Comparison of ENCODE assay signal across 18 mouse cellular contexts in the genomic region with DNA sequence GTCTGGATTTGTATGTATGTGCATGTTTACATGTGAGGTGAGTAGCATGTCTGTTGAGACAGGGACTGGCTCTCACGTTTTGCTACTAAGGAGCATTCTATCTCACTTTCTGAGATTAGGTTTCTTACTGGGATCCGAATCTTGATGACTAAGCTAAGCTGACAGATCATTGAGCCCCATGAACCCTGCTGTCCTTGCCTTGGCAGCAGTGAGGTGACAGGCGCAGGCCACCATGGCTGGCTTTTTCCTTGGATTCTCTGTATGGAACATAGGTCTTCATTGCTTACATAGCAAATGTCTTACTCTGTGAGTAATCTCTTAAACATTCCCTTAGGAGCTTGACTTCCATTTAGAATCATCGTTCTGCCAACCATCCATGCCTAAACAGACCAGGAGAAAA.
"Had no signal": no experiment of that assay in that cellular context is flagged by ENCODE, and none has a peak within 500 bp of the region (broad histone marks: within the 10 kb centered on the region; RNA-seq: fewer than 3 reads in every experiment).

No protein-coding gene starts in this region.

- H3K36me3 ChIP-seq: lung, embryonic 15.5 days; midbrain, embryonic 13.5 days; midbrain, embryonic 15.5 days; neural tube, embryonic 12.5 days; stomach, embryonic 15.5 days had no signal

- H3K4me1 ChIP-seq: lung, embryonic 15.5 days; megakaryocyte, embryonic 14.5 days; midbrain, embryonic 13.5 days; midbrain, embryonic 15.5 days; neural tube, embryonic 12.5 days; stomach, embryonic 15.5 days had no signal

- DNase-seq: liver, postnatal 0 days; lung, adult 2 months; lung, postnatal 14 days; lung, postnatal 36 days; right cerebral cortex, postnatal 14 days; thymus, adult 2 months; thymus, postnatal 25 days; thymus, postnatal 4 days had no signal

- H3K9me3 ChIP-seq: lung, embryonic 15.5 days; megakaryocyte, embryonic 14.5 days; midbrain, embryonic 13.5 days; midbrain, embryonic 15.5 days; neural tube, embryonic 12.5 days; stomach, embryonic 15.5 days had no signal

- ATAC-seq: liver, postnatal 0 days; lung, postnatal 0 days; midbrain, embryonic 13.5 days; midbrain, embryonic 15.5 days had no signal

- H3K27me3 ChIP-seq: lung, embryonic 15.5 days; megakaryocyte, embryonic 14.5 days; midbrain, embryonic 13.5 days; midbrain, embryonic 15.5 days; neural tube, embryonic 12.5 days; stomach, embryonic 15.5 days had no signal

- H3K4me2 ChIP-seq: lung, embryonic 15.5 days; midbrain, embryonic 11.5 days; midbrain, embryonic 13.5 days; midbrain, embryonic 15.5 days; neural tube, embryonic 12.5 days; stomach, embryonic 15.5 days had no signal

- H3K27ac ChIP-seq: lung, embryonic 15.5 days; macrophage; midbrain, embryonic 13.5 days; midbrain, embryonic 15.5 days; neural tube, embryonic 12.5 days; stomach, embryonic 15.5 days; stomach, postnatal 0 days had no signal

- H3K9ac ChIP-seq: liver, postnatal 0 days; lung, embryonic 15.5 days; midbrain, embryonic 13.5 days; midbrain, embryonic 15.5 days; neural tube, embryonic 12.5 days; stomach, embryonic 15.5 days had no signal

- H3K4me3 ChIP-seq: lung, embryonic 15.5 days; megakaryocyte, embryonic 14.5 days; midbrain, embryonic 13.5 days; midbrain, embryonic 15.5 days; neural tube, embryonic 12.5 days; stomach, embryonic 15.5 days had no signal
